Mouse (Mus musculus): ENCODE data around the gene Vstm2a. TPM values are rescaled to one million over a fixed set of nuclear protein-coding genes. Genes with fewer than 3 reads are reported as not detected.

Vstm2a gene
- not detected for total RNA-seq (2021)

- intact Hi-C loops (cut with DNase I) = no loop called here
- DNase-seq = peak in 1 of 2 experiments; percentile 13
These were observed at the start of gene Vstm2a for GRCm38 (mm10) chr11:16257473-16257921. TSS of gene Vstm2a (plus strand) at chr11:16257724.

- intact Hi-C loops (cut with DNase I) = no loop called here
- no peak for DNase-seq
These were observed 513 bp upstream of the Vstm2a start for GRCm38 (mm10) chr11:16257011-16257410.

- intact Hi-C loops (cut with DNase I) = no loop called here
- no peak for DNase-seq
These were observed 776 bp downstream of the Vstm2a start for GRCm38 (mm10) chr11:16258300-16258699.

GRCm38 (mm10) chr11:16259876-16260275 is 2.4 kb downstream of the Vstm2a start:
- DNase-seq = no peak
- intact Hi-C loops (cut with DNase I) = loop anchor here (5.0 to 10.0 kb wide), 2 partner anchors 152 to 695 kb away; partner anchors contain the start of gene Fbxo48

- intact Hi-C loops (cut with DNase I) = loop anchor here (5.0 to 10.0 kb wide), 2 partner anchors 151 to 694 kb away; partner anchors contain the start of gene Fbxo48
These were observed 3.4 kb downstream of the Vstm2a start for GRCm38 (mm10) chr11:16260764-16261578.

GRCm38 (mm10) chr11:16268396-16268795 is 10.9 kb downstream of the Vstm2a start:
- intact Hi-C loops (cut with DNase I) = loop anchor here (10.0 kb wide), 1 partner anchor 686 kb away; the partner anchor contains the start of gene Fbxo48
- peak in 1 of 2 experiments; percentile 7 for DNase-seq

More at GRCm38 (mm10) chr11:16260764-16261578, 3.4 kb downstream of the Vstm2a start:
- peak; percentile 57 to 62 for DNase-seq

- no peak for DNase-seq
- intact Hi-C loops (cut with DNase I) = no loop called here
These were observed 32.9 kb downstream of the Vstm2a start for GRCm38 (mm10) chr11:16290381-16290780.

- DNase-seq = no peak
- intact Hi-C loops (cut with DNase I) = no loop called here
These were observed 35.4 kb downstream of the Vstm2a start for GRCm38 (mm10) chr11:16292960-16293359.

- intact Hi-C loops (cut with DNase I) = no loop called here
- no peak for DNase-seq
These were observed 39.0 kb downstream of the Vstm2a start for GRCm38 (mm10) chr11:16296521-16296920.

GRCm38 (mm10) chr11:16299492-16299891 is 42.0 kb downstream of the Vstm2a start:
- no peak for DNase-seq
- intact Hi-C loops (cut with DNase I) = no loop called here

GRCm38 (mm10) chr11:16299960-16300359 is 42.4 kb downstream of the Vstm2a start:
- intact Hi-C loops (cut with DNase I) = no loop called here

GRCm38 (mm10) chr11:16300709-16301108 is 43.2 kb downstream of the Vstm2a start:
- peak; percentile 3 to 11 for DNase-seq

More at GRCm38 (mm10) chr11:16299960-16300359, 42.4 kb downstream of the Vstm2a start:
- no peak for DNase-seq

GRCm38 (mm10) chr11:16315097-16315496 is 57.6 kb downstream of the Vstm2a start:
- intact Hi-C loops (cut with DNase I) = no loop called here
- DNase-seq = no peak

More at GRCm38 (mm10) chr11:16300709-16301108, 43.2 kb downstream of the Vstm2a start:
- intact Hi-C loops (cut with DNase I) = no loop called here

- DNase-seq = no peak
- intact Hi-C loops (cut with DNase I) = no loop called here
These were observed 87.7 kb downstream of the Vstm2a start for GRCm38 (mm10) chr11:16345179-16345578.

GRCm38 (mm10) chr11:16345676-16346075 is 88.2 kb downstream of the Vstm2a start:
- no peak for DNase-seq
- intact Hi-C loops (cut with DNase I) = no loop called here

GRCm38 (mm10) chr11:16351915-16352314 is 94.4 kb downstream of the Vstm2a start:
- intact Hi-C loops (cut with DNase I) = no loop called here
- DNase-seq = no peak

GRCm38 (mm10) chr11:16354356-16354755 is 96.8 kb downstream of the Vstm2a start:
- intact Hi-C loops (cut with DNase I) = no loop called here
- DNase-seq = no peak

GRCm38 (mm10) chr11:16366852-16367587 is 109.5 kb downstream of the Vstm2a start:
- DNase-seq = no peak
- intact Hi-C loops (cut with DNase I) = no loop called here

- intact Hi-C loops (cut with DNase I) = no loop called here
- DNase-seq = peak in 1 of 2 experiments; percentile 11
These were observed 146.1 kb downstream of the Vstm2a start for GRCm38 (mm10) chr11:16403627-16404026.

- no peak for DNase-seq
- intact Hi-C loops (cut with DNase I) = loop anchor here (5.0 kb wide), 1 partner anchor 149 kb away; no protein-coding TSS in a partner anchor
These were observed 154.2 kb downstream of the Vstm2a start for GRCm38 (mm10) chr11:16411736-16412135.

- DNase-seq = peak; percentile 20 to 56
- intact Hi-C loops (cut with DNase I) = loop anchor here (5.0 kb wide), 1 partner anchor 150 kb away; no protein-coding TSS in a partner anchor
These were observed 155.1 kb downstream of the Vstm2a start for GRCm38 (mm10) chr11:16412609-16413008.

All from heart, postnatal 10 days (tissue).